In the genomic region with DNA sequence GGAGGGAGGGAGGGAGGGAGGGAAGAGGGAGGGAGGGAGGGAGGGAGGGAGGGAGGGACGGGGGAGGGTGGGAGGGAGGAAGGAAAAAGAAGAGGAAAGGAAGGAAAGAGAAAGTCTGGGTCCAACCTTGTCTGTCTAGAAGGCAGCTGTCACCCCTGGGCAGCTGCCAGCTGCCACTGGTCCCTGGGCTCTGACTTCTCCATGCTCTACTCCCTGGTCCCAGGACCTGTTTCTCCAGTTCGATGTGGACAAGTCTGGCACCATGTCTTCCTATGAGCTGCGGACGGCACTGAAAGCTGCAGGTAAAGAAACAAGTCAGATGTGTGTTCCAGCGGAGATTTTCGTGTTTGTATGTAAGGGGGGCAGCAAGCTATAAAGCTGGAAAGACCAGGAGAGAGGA, we compare ENCODE assay signal across 36 mouse cellular contexts. TPM values are rescaled to one million over a fixed set of nuclear protein-coding genes. Genes with fewer than 3 reads are reported as not detected.
"Had no signal": no experiment of that assay in that cellular context is flagged by ENCODE, and none has a peak within 500 bp of the region (broad histone marks: within the 10 kb centered on the region; RNA-seq: fewer than 3 reads in every experiment).

No protein-coding gene starts in this region.

- H3K4me2 ChIP-seq: limb, embryonic 12.5 days; limb, embryonic 13.5 days; limb, embryonic 15.5 days; liver, embryonic 11.5 days; liver, embryonic 12.5 days; liver, embryonic 13.5 days; liver, embryonic 15.5 days; lung, embryonic 14.5 days; lung, embryonic 15.5 days; midbrain, embryonic 11.5 days; midbrain, embryonic 12.5 days; midbrain, embryonic 13.5 days; midbrain, embryonic 15.5 days had no signal

- H3K4me1 ChIP-seq: liver, embryonic 12.5 days; midbrain, embryonic 12.5 days had no signal

- H3K9ac ChIP-seq: limb, embryonic 12.5 days; limb, embryonic 13.5 days; limb, embryonic 15.5 days; liver, embryonic 12.5 days; liver, embryonic 13.5 days; liver, embryonic 14.5 days; liver, embryonic 15.5 days; liver, postnatal 0 days; lung, embryonic 14.5 days; lung, embryonic 15.5 days; midbrain, embryonic 12.5 days; midbrain, embryonic 13.5 days; midbrain, embryonic 15.5 days had no signal

- H3K36me3 ChIP-seq: limb, embryonic 10.5 days; limb, embryonic 12.5 days; limb, embryonic 13.5 days; limb, embryonic 15.5 days; liver, embryonic 12.5 days; liver, embryonic 13.5 days; liver, embryonic 15.5 days; lung, embryonic 15.5 days; midbrain, embryonic 10.5 days; midbrain, embryonic 12.5 days; midbrain, embryonic 13.5 days; midbrain, embryonic 15.5 days had no signal

- DNase-seq: liver; liver, embryonic 13.5 days; liver, postnatal 0 days; lung, adult 18-20 months; lung, adult 2 months; lung, embryonic 14.5 days; lung, postnatal 10 days; lung, postnatal 14 days; lung, postnatal 36 days; midbrain, embryonic 14.5 days had no signal

- H3K27ac ChIP-seq: left cerebral cortex, adult 2 months; limb, embryonic 10.5 days; limb, embryonic 12.5 days; limb, embryonic 13.5 days; limb, embryonic 15.5 days; liver, embryonic 12.5 days; liver, embryonic 13.5 days; liver, embryonic 14.5 days; liver, embryonic 15.5 days; lung, embryonic 15.5 days; macrophage; midbrain, embryonic 10.5 days; midbrain, embryonic 12.5 days; midbrain, embryonic 13.5 days; midbrain, embryonic 15.5 days had no signal

- H3K4me3 ChIP-seq: left cerebral cortex, adult 2 months; limb, embryonic 10.5 days; limb, embryonic 12.5 days; limb, embryonic 13.5 days; limb, embryonic 15.5 days; liver, embryonic 12.5 days; liver, embryonic 13.5 days; liver, embryonic 15.5 days; lung, embryonic 15.5 days; megakaryocyte, embryonic 14.5 days; midbrain, embryonic 10.5 days; midbrain, embryonic 12.5 days; midbrain, embryonic 13.5 days; midbrain, embryonic 15.5 days had no signal

- H3K27me3 ChIP-seq: midbrain, embryonic 15.5 days had no signal

RNA-seq across cellular contexts. Expression of a gene that starts 38.4 kb away (rescaled TPM):
- total RNA-seq: left cerebral cortex, adult 18-20 months; left cerebral cortex, adult 2 months; left cerebral cortex, postnatal 10 days; liver, adult 2 months; megakaryocyte progenitor cell, adult 5-6 weeks; megakaryocyte, adult 5-6 weeks; megakaryocyte-erythroid progenitor cell, adult 5-6 weeks; monocyte, adult 5-6 weeks had no signal
- polyA plus RNA-seq: limb, embryonic 10.5 days; limb, embryonic 11.5 days; limb, embryonic 12.5 days; limb, embryonic 13.5 days; liver, adult 2 months; liver, embryonic 11.5 days; liver, embryonic 14.5 days; liver, postnatal 0 days; macrophage; midbrain, embryonic 10.5 days; midbrain, embryonic 11.5 days; midbrain, embryonic 15.5 days; neural tube, embryonic 11.5 days had no signal

RNA-seq across cellular contexts. Expression of a gene that starts 44.8 kb away (rescaled TPM):
- total RNA-seq: megakaryocyte progenitor cell, adult 5-6 weeks; megakaryocyte-erythroid progenitor cell, adult 5-6 weeks; monocyte, adult 5-6 weeks had no signal
- polyA plus RNA-seq: limb, embryonic 10.5 days; limb, embryonic 11.5 days; limb, embryonic 12.5 days; macrophage; midbrain, embryonic 10.5 days; midbrain, embryonic 11.5 days; midbrain, embryonic 13.5 days had no signal
